Mouse (Mus musculus) right cerebral cortex, postnatal 25 days (tissue): ENCODE measurements at regions not wholly inside any gene's neighbourhood (a gene's known extent, or its start where the extent isn't known, plus 50 kb on each side); places are given as distances from the start of the nearest gene placed in this dataset.
"Not testable (repeated sequence)": the region's sequence is repeated elsewhere in the genome, so short reads cannot be mapped to it uniquely, and the experiment has no call there.

Source experiments
- DNase-seq: peaks from one replicate; pipeline ENCODE4 v3.0.0; 2022

- DNase-seq: no peak
These were observed 96.6 kb upstream of the Selenop start for GRCm38 (mm10) chr15:3171774-3172173.

GRCm38 (mm10) chr15:3174072-3174471 lies 94.3 kb upstream of the Selenop start:
- DNase-seq: no peak

- DNase-seq: no peak
These were observed 93.5 kb upstream of the Selenop start for GRCm38 (mm10) chr15:3174848-3175247.

- DNase-seq: peak; percentile 10
These were observed 66.3 kb upstream of the Selenop start for GRCm38 (mm10) chr15:3201912-3202653.

- DNase-seq: no peak
These were observed 62.8 kb upstream of the Selenop start for GRCm38 (mm10) chr15:3205522-3205921.

- not testable (repeated sequence) for DNase-seq
These were observed 62.3 kb upstream of the Selenop start for GRCm38 (mm10) chr15:3206076-3206475.

GRCm38 (mm10) chr15:3213721-3214120 lies 54.6 kb upstream of the Selenop start:
- DNase-seq: peak; percentile 31

GRCm38 (mm10) chr15:3215201-3215600 lies 53.1 kb upstream of the Selenop start:
- DNase-seq: no peak
